Mouse (Mus musculus) cerebellum, postnatal 36 days (tissue): Measurements from ENCODE around the gene Pmepa1.

ENCODE experiments used
- DNase-seq, 2 experiments: peaks; one replicate each; pipeline ENCODE4 v3.0.0; 2021 to 2022; ENCODE audit warnings: mixed read lengths in 2 of 2

Gene Pmepa1

GRCm38 (mm10) chr2:173183836-173184460 is 92.4 kb downstream of the Pmepa1 start:
- peak; percentile 56 to 61 for DNase-seq

- no peak for DNase-seq
Observed at GRCm38 (mm10) chr2:173183311-173183710, 93.0 kb downstream of the Pmepa1 start.

- DNase-seq: no peak
Observed at GRCm38 (mm10) chr2:173182796-173183195, 93.5 kb downstream of the Pmepa1 start.

GRCm38 (mm10) chr2:173181901-173182300 is 94.4 kb downstream of the Pmepa1 start:
- DNase-seq: no peak

- DNase-seq: no peak
Observed at GRCm38 (mm10) chr2:173181486-173181885, 94.8 kb downstream of the Pmepa1 start.

- no peak for DNase-seq
Observed at GRCm38 (mm10) chr2:173180721-173181388, 95.5 kb downstream of the Pmepa1 start.

- no peak for DNase-seq
Observed at GRCm38 (mm10) chr2:173180026-173180425, 96.3 kb downstream of the Pmepa1 start.

- no peak for DNase-seq
Observed at GRCm38 (mm10) chr2:173179046-173179445, 97.3 kb downstream of the Pmepa1 start.

GRCm38 (mm10) chr2:173177951-173178350 is 98.4 kb downstream of the Pmepa1 start:
- DNase-seq: no peak

- DNase-seq: no peak
Observed at GRCm38 (mm10) chr2:173177481-173177880, 98.9 kb downstream of the Pmepa1 start.

GRCm38 (mm10) chr2:173175703-173176102 is 100.6 kb downstream of the Pmepa1 start:
- no peak for DNase-seq

GRCm38 (mm10) chr2:173174569-173174968 is 101.8 kb downstream of the Pmepa1 start:
- DNase-seq: no peak
